ENCODE assay signal across 9 mouse cellular contexts in the genomic region with DNA sequence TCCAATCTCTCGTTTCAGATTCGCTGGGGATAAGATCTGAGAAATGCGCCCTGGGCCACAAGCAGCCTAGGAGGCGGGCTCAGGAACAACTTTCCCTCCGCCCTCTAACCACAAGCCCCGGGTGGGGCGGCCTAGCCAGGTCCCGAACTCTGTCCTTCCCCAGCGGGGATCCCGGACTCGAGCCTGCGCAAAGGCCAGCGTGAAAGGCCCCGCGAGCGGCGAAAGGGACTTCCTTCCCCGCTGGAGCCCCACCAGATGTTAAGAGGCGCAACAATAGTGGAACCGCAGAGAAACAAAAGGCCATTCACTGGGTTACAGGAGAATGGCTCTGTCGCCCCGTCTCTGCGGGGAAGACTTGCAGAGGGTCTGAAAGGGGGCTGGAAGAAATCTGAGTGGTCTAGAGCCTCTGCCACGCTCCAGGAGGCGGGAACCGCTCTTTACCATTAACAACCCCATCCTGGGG. TPM values are rescaled to one million over a fixed set of nuclear protein-coding genes. Genes with fewer than 3 reads are reported as not detected.
DNase-seq lines count a peak whose midpoint lies in the region; ATAC-seq lines count a peak whose summit lies in the region.
"Had no signal": no experiment of that assay in that cellular context is flagged by ENCODE, and none has a peak within 500 bp of the region (broad histone marks: within the 10 kb centered on the region; RNA-seq: fewer than 3 reads in every experiment).

No protein-coding gene starts in this region.

- ATAC-seq in forebrain, embryonic 15.5 days (replicated peaks) = peak; percentile 75

- WGBS in forebrain, embryonic 15.5 days = under 1% methylated on average over 26 of the region's 26 CpGs
- under 1% methylated on average over 26 of the region's 26 CpGs for WGBS in hindbrain, embryonic 10.5 days

- H3K36me3 ChIP-seq in forebrain, embryonic 15.5 days = no peaks in the 10 kb centered on the region
- H3K36me3 ChIP-seq in hindbrain, embryonic 10.5 days = no peaks in the 10 kb centered on the region
- no peaks in the 10 kb centered on the region for H3K36me3 ChIP-seq in megakaryocyte, embryonic 14.5 days (replicated peaks; ENCODE audit: low read length)

- no peaks in the 10 kb centered on the region for H3K27me3 ChIP-seq in forebrain, embryonic 15.5 days
- peaks cover 9% of the 10 kb centered on the region; the same call in 1 of the 2 replicates for H3K27me3 ChIP-seq in hindbrain, embryonic 10.5 days (ENCODE audit: insufficient read depth, poor library complexity, severe bottlenecking)
- H3K27me3 ChIP-seq in megakaryocyte, embryonic 14.5 days (replicated peaks) = peaks cover 23% of the 10 kb centered on the region

- no peaks in the 10 kb centered on the region for H3K9me3 ChIP-seq in forebrain, embryonic 15.5 days
- H3K9me3 ChIP-seq in hindbrain, embryonic 10.5 days = no peaks in the 10 kb centered on the region
- no peaks in the 10 kb centered on the region for H3K9me3 ChIP-seq in megakaryocyte, embryonic 14.5 days

- H3K4me3 ChIP-seq in forebrain, embryonic 15.5 days = peak overlapping the region; percentile 50
- H3K4me3 ChIP-seq in hindbrain, embryonic 10.5 days = peak overlapping the region; percentile 75
- H3K4me3 ChIP-seq in megakaryocyte, embryonic 14.5 days (replicated peaks) = peak overlapping the region; percentile 95

- peak overlapping the region; percentile 23 for H3K27ac ChIP-seq in forebrain, embryonic 15.5 days (replicated peaks)
- peak overlapping the region; percentile 92 for H3K27ac ChIP-seq in hindbrain, embryonic 10.5 days

- H3K9ac ChIP-seq in forebrain, embryonic 15.5 days (replicated peaks) = peak overlapping the region; percentile 47

- peak overlapping the region; percentile 79 for H3K4me2 ChIP-seq in forebrain, embryonic 15.5 days (replicated peaks)

- DNase-seq in Muller cell, postnatal 12 days (ENCODE audit: inconsistent ontology term) = peak; percentile 86
- DNase-seq in c-Kit-positive CD71-positive TER-119-positive erythroid progenitor cells, embryonic 14.5 days (ENCODE audit: low spot score) = peak; percentile 38
- peak; percentile 84 for DNase-seq in hindbrain, embryonic 10.5 days (ENCODE audit: low spot score)
- DNase-seq in layer of hippocampus, postnatal 36 days = peak; percentile 8 to 40
- peak; percentile 43 for DNase-seq in right cerebral cortex, postnatal 14 days
- peak; percentile 54 to 71 for DNase-seq in urinary bladder, postnatal 4 days (ENCODE audit: low spot score in 2 of 2)

- peaks cover 15% of the 10 kb centered on the region for H3K4me1 ChIP-seq in forebrain, embryonic 15.5 days
- H3K4me1 ChIP-seq in hindbrain, embryonic 10.5 days (replicated peaks) = peaks cover 44% of the 10 kb centered on the region
- peaks cover 26% of the 10 kb centered on the region for H3K4me1 ChIP-seq in megakaryocyte, embryonic 14.5 days

RNA-seq across cellular contexts. Expression of gene Mob3b, which starts 1.1 kb away (rescaled TPM):
- polyA plus RNA-seq in forebrain, embryonic 15.5 days (2015; fragmentation: Nextera tagmentation; extraction: Ambion mirVana) = 5.6 and 7.2 TPM in 2 replicates
- 13.1 and 19.6 TPM in 2 replicates for polyA plus RNA-seq in hindbrain, embryonic 10.5 days (2016; fragmentation: Nextera tagmentation; extraction: Ambion mirVana)
- total RNA-seq in layer of hippocampus, postnatal 36 days (2021) = 1 to 10 TPM; 5.0 to 5.4 TPM
- polyA plus RNA-seq in megakaryocyte, embryonic 14.5 days (2012; ENCODE audit: insufficient read depth, low replicate concordance) = 0.34 and 0.80 TPM in 2 replicates

RNA-seq across cellular contexts. Expression of gene Ifnk, which starts 4.3 kb away (rescaled TPM):
- 0.22 TPM in 1 of 2 replicates, not detected in the other for polyA plus RNA-seq in forebrain, embryonic 15.5 days (2015; fragmentation: Nextera tagmentation; extraction: Ambion mirVana)
- 0.26 and 0.41 TPM in 2 replicates for polyA plus RNA-seq in hindbrain, embryonic 10.5 days (2016; fragmentation: Nextera tagmentation; extraction: Ambion mirVana)
- total RNA-seq in layer of hippocampus, postnatal 36 days (2021) = not detected
- polyA plus RNA-seq in megakaryocyte, embryonic 14.5 days (2012; ENCODE audit: insufficient read depth, low replicate concordance) = not detected in 2 replicates
- total RNA-seq: layer of hippocampus, postnatal 14 days had no signal

Comparison
In these comparisons a context has a peak if more than half of its experiments do, and no peak if none do; other contexts are left out.
1. Peak in every context shown above with its lines: DNase-seq, ATAC-seq, H3K4me3 ChIP-seq and H3K27ac ChIP-seq.
2. DNase-seq: peak in every context shown above with its lines; median percentile 86 in Muller cell, postnatal 12 days; 84 in hindbrain, embryonic 10.5 days; 62 in urinary bladder, postnatal 4 days; 43 in right cerebral cortex, postnatal 14 days; 38 in c-Kit-positive CD71-positive TER-119-positive erythroid progenitor cells, embryonic 14.5 days; 24 in layer of hippocampus, postnatal 36 days.